Mouse (Mus musculus) macrophage (primary cell): ENCODE measurements around the gene Gm20422. TPM values are rescaled to one million over a fixed set of nuclear protein-coding genes. Genes with fewer than 3 reads are reported as not detected.
"Not testable (repeated sequence)": the region's sequence is repeated elsewhere in the genome, so short reads cannot be mapped to it uniquely, and the experiment has no call there.

Source experiments
- H3K27ac ChIP-seq: fragments of 350-480 bp; formaldehyde crosslinking; 2 replicates; pipeline ENCODE4 v1.9.0; 2021
- H3K36me3 ChIP-seq: fragments of 350-480 bp; formaldehyde crosslinking; 2 replicates; pipeline ENCODE4 v1.9.0; 2021; ENCODE audit errors: inconsistent target
- H3K4me3 ChIP-seq: fragments of 350-480 bp; formaldehyde crosslinking; 2 replicates; pipeline ENCODE4 v1.9.0; 2021; ENCODE audit errors: inconsistent target
- H3K79me2 ChIP-seq: fragments of 350-480 bp; formaldehyde crosslinking; 2 replicates; pipeline ENCODE4 v1.9.0; 2021; ENCODE audit errors: inconsistent target
- WGBS: methylation state at CpG from one replicate; pipeline ENCODE4 v1.1.7; 2026; ENCODE audit warnings: inconsistent platforms; ENCODE audit not compliant: missing documents; 5-methylcytosine and 5-hydroxymethylcytosine counted together
- polyA plus RNA-seq: library from polyadenylated mRNA; stranded (reverse); fragments of 250-400 nt; gene quantifications from 3 replicates; pipeline ENCODE4 v1.2.4, GENCODE M21; 2018; ENCODE audit warnings: inconsistent platforms

The Gm20422 gene
- polyA plus RNA-seq, 1 experiment from 2014 or later = not detected

DNA sequence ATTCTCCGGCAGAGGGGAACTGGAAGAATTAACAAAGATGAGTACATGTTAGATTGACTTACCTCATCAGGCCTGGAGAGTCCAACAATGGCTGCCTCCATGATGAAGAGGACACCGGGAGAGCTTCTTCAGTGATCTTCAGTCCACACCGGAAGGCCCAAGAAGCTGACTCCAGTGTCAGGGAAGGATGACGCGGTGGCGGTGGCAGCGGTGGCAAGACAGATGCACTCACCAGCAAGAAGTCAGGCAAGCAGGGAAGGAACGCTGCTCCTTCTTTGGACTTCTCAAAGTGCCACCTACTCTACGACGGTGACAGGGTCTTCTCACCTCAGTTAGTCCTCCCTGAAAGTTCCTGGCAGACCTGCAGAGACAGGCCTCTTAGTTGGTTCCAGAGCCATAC lies 64.1 kb downstream of the Gm20422 start, which contains the start of gene Zfp869:
Zfp869 (minus strand) TSS at position 101 of the 400 bp plus-strand sequence.
- WGBS = 90% methylated on average over 8 of the region's 10 CpGs
- not testable (repeated sequence) for H3K4me3 ChIP-seq, H3K27ac ChIP-seq
- H3K36me3 ChIP-seq = peaks cover 70% of the 10 kb centered on the region
- peaks cover 47% of the 10 kb centered on the region for H3K79me2 ChIP-seq

GRCm38 (mm10) chr8:69701810-69702209 lies 72.9 kb downstream of the Gm20422 start:
- 85% methylated on average over 6 of the region's 6 CpGs for WGBS
- H3K36me3 ChIP-seq = peaks cover 26% of the 10 kb centered on the region
- H3K27ac ChIP-seq = no peak overlapping the region
- no peaks in the 10 kb centered on the region for H3K79me2 ChIP-seq
- no peak overlapping the region for H3K4me3 ChIP-seq

Other genes starting within 250 kb of the Gm20422 start
- gene Zfp868, start 149.3 kb downstream of the Gm20422 start, polyA plus RNA-seq = 7.1 to 10.8 TPM (median 8.6 TPM) in 3 replicates
- gene Zfp964, start 120.4 kb downstream of the Gm20422 start, polyA plus RNA-seq = 0.38 to 0.52 TPM (median 0.46 TPM) in 3 replicates
- gene Zfp869, start 64.2 kb downstream of the Gm20422 start, polyA plus RNA-seq = 13.1 to 18.8 TPM (median 17.6 TPM) in 3 replicates
- gene Zfp963, start 24.9 kb downstream of the Gm20422 start, polyA plus RNA-seq = 3.1 to 6.2 TPM (median 3.8 TPM) in 3 replicates
- gene Atp13a1, start 16.3 kb upstream of the Gm20422 start, polyA plus RNA-seq = 22.5 to 33.4 TPM (median 32.7 TPM) in 3 replicates
- 10.1 to 11.2 TPM (median 10.2 TPM) in 3 replicates for gene Zfp866, start 16.3 kb upstream of the Gm20422 start, polyA plus RNA-seq
- 53.5 to 77.1 TPM (median 60.5 TPM) in 3 replicates for gene Gmip, start 33.8 kb upstream of the Gm20422 start, polyA plus RNA-seq
- 0.36 to 0.38 TPM (median 0.37 TPM) in 3 replicates for gene Lpar2, start 47.5 kb upstream of the Gm20422 start, polyA plus RNA-seq
- gene Pbx4, start 57.6 kb upstream of the Gm20422 start, polyA plus RNA-seq = 0.34 TPM in 1 of 3 replicates, not detected in the others
- gene Cilp2, start 112.8 kb upstream of the Gm20422 start, polyA plus RNA-seq = not detected in 3 replicates
- 0.22 to 0.84 TPM in 2 of 3 replicates, not detected in the other for gene Tssk6, start 127.3 kb upstream of the Gm20422 start, polyA plus RNA-seq
- gene Ndufa13, start 127.7 kb upstream of the Gm20422 start, polyA plus RNA-seq = 46.3 to 85.8 TPM (median 78.8 TPM) in 3 replicates
- gene Yjefn3, start 127.8 kb upstream of the Gm20422 start, polyA plus RNA-seq = 0.68 TPM in 1 of 3 replicates, not detected in the others
- 38.2 to 65.2 TPM (median 54.8 TPM) in 3 replicates for gene Gatad2a, start 221.5 kb upstream of the Gm20422 start, polyA plus RNA-seq